Mouse (Mus musculus): ENCODE measurements around the gene Hykk.
"Not testable (repeated sequence)": the region's sequence is repeated elsewhere in the genome, so short reads cannot be mapped to it uniquely, and the experiment has no call there.

Hykk gene

DNA sequence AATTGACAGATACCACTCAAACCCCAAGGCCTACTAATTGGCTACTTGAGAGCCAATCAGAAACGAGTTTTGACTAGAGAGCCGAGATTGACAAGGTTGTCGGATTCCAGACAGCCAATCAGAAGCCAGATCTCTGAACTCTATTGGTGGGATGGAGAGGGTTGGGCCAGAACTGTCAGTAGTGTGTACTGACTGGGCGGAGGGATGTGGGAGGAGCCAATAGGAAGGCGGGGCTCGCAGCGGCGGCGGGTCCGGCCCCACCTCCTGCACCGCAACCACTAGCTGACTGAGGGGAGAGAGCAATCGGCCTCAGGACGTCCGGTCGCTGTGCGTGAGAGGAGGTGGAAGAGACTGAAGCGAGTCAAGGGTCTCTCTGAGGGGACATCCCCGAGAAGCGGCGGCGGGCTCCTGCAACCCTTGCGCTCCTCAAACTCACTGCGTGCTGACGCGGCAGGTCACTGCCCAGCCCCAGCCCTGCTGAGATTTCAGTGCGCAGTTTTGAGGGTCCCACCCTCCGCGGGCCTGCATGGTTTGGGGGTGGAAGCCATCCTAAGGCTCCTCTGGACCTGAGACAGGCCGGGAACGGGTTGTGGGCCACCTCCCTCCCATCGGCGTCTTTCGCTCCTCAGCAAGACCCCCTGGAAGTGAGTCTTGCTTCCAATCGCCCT is at the start of gene Hykk:
TSS of gene Hykk (plus strand) at position 274 of the 668 bp plus-strand sequence.
- peak; percentile 97 for DNase-seq

GRCm38 (mm10) chr9:54878759-54879158 is 38.3 kb upstream of the Hykk start:
- no peak for DNase-seq

- no peak for DNase-seq
Observed at GRCm38 (mm10) chr9:54892111-54892510, 25.0 kb upstream of the Hykk start.

GRCm38 (mm10) chr9:54897097-54897496 is 20.0 kb upstream of the Hykk start:
- no peak for DNase-seq

GRCm38 (mm10) chr9:54909446-54909845 is 7.6 kb upstream of the Hykk start:
- no peak for DNase-seq

DNA sequence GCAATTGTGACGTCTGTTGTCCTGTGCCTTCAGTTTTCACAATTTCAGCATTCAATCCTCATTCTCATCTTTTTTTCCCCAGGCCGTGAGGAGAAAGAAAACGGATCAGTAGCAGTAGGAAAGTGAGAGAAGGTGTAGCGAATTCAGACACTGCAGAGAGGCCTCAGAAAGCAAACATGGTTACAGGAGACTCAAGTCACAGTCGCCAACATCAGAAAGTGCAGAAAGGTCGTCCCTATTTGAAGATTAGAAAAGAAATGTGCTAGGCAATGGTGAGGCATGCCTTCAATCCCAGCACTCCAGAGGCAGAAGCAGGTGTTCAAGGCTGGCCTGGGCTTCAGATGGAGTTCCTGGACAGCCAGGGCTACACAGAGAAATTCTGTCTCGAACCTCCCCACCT is 1.5 kb upstream of the Hykk start:
- DNase-seq: no peak

- peak; percentile 30 for DNase-seq
Observed at GRCm38 (mm10) chr9:54916401-54916800, 682 bp upstream of the Hykk start.

- no peak for DNase-seq
Observed at GRCm38 (mm10) chr9:54918191-54918590, 1.1 kb downstream of the Hykk start.

DNA sequence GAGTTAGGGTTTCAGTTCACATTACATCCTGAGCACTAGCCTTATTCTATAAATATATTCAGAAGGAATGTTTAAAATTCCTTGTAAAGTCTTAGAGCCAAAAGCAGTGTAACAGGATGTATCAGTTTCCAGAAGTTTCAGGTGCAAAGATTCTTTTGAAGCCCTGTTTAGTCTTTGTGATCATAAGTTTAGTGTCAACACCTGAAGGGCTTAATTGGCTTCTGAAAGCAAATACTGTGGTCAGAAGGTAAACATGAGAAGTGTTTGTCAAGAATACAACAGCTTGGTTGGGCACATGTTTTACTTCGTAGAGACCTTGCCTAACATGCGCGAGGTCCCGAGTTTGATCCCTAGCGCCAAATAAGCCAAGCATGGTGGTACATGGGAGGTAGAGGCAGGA is 1.7 kb downstream of the Hykk start:
- DNase-seq: no peak

DNA sequence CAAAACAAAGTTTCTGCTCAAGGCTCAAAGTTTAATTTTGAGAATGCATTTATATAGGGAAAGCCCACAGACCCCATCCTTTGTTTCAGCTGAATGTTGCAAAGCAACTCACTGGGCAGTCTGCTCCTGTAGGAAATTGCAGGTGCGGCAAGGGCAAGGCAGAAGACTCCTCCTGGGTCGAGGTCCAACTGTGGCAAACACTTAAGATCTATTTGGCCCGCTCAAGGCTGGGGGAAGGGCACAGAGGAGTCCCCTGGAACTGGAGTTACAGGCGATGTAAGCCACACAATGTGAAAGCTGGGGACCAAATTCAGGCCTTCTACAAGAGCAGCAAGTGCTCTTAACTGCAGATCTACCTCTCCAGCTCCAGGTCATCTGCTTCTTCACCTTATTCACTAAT is 2.9 kb downstream of the Hykk start:
- DNase-seq: no peak

GRCm38 (mm10) chr9:54930741-54931140 is 13.7 kb downstream of the Hykk start:
- no peak for DNase-seq

GRCm38 (mm10) chr9:54931765-54932164 is 14.7 kb downstream of the Hykk start:
- DNase-seq: no peak

GRCm38 (mm10) chr9:54932379-54932778 is 15.3 kb downstream of the Hykk start:
- no peak for DNase-seq

- no peak for DNase-seq
Observed at GRCm38 (mm10) chr9:54942071-54942470, 25.0 kb downstream of the Hykk start.

- no peak for DNase-seq
Observed at GRCm38 (mm10) chr9:54944467-54944866, 27.4 kb downstream of the Hykk start.

DNA sequence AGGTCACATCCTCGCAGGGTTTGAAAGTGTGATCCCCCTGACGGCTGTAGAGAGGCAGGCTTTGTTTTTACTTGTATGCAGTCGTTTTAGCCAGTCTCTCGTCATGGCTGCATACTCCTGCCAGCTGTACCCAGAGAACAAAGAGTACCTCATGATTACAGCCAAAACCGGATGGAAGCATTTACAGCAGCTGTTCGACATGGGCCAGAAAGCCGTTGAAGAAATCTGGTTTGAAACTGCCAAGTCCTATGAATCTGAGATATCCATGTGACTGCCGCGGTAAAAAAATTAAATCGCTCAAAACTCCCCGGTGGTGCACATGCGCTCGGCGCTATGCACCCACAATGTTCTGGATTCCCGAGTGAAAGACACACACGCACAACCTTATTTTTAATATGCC is 29.2 kb downstream of the Hykk start:
- DNase-seq: no peak

- DNase-seq: no peak
Observed at GRCm38 (mm10) chr9:54949465-54949864, 32.4 kb downstream of the Hykk start.

DNA sequence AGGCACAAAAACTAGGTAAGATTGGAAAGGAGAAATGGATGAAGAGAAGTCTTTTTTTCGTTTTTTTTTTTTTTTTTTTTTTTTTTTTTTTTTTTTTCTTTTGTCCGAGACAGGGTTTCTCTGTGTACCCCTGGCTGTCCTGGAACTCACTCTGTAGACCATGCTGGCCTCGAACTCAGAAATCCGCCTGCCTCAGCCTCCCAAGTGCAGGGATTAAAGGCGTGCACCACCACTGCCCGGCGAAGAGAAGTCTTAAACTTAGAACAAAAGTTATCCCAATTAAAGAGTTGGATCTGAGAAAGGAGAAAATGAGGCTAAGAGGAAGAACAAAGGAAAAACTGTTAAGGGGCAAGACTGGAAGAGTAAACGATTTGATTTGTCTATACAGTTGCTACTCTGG is 33.1 kb downstream of the Hykk start:
- not testable (repeated sequence) for DNase-seq

DNA sequence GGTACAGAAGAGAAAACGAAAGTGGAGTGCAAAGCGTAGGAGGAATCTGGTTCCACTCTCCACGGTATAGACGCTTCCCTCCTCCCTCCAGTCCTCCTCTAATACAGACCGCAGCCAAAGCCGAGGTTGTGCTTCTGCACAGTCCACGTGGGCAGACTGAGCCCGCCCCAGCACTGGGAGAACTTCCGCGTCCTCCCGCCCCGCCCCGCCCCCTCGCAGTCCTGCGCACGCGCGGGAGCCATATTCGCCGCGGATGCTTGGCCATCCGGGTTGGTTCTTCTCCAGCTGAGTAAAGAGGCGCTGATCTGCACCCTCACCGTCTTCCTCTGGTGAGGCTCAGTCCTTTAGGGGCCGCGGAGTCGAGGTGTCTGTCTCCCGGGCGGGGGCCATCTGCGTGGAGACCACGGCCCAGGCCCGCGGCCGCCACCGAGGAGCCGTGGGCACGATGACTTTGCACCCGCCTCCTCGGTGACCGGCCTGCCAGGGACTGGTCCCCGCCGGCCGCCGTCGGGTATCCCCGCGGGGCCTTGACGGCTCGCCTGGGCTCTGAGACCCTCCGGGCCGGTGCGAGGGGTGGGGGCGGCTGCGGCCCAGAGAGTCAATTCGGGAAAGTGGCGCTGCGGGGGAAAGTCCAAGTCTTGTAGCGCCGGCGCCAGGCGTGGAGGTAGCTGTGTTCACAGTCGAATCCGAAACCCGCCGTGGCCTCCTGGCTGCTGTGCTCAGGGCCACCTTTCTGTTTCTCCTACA is 33.7 kb downstream of the Hykk start, which contains the start of the genes Psma4 and AY074887:
TSS of gene Psma4 (plus strand) at position 216 of the 747 bp plus-strand sequence.
TSS of gene AY074887 (minus strand) at position 424 of the 747 bp plus-strand sequence.
- peak; percentile 84 for DNase-seq

DNA sequence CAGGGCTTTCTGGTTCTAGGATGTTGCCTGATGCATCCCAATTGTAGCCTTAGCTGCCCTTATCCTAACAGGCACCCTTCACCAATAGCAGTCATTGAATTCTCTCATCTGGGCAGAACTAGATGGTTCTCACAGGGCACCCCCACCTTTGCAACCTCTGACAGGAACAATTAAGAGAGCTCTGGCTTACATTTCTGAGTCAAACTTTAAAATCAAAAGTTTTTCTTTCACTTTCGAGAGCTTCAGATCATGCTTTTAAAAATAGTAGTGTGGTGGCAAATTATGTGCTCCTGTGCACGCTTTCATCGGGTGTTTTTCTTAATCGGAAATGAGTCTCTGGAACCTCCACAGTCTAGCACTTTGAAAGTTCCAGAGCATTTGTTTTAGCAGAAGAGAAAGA is 44.0 kb downstream of the Hykk start:
- no peak for DNase-seq

DNA sequence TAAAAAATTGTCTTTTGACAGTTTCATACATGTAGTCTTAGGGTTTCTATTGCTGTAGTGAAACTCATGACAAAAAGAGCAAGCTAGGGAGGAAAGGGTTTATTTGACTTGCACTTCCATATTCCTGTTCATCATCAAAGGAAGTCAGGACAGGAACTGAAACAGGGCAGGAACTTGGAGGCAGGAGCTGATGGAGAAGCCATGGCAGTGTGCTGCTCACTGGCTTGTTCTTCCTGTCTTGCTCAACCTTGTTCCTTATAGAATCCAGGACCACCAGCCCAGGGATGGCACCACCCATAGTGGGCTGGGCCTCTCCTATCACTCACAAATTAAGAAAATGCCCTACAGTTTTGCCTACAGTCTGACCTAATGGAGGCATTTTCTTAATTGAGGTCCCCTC is 46.6 kb downstream of the Hykk start:
- DNase-seq: no peak

- no peak for DNase-seq
Observed at GRCm38 (mm10) chr9:54969972-54970637, 53.0 kb downstream of the Hykk start.

GRCm38 (mm10) chr9:54980674-54981073 is 63.6 kb downstream of the Hykk start, which contains the start of gene Chrna5:
Gene Chrna5 (plus strand): TSS chr9:54980880.
- DNase-seq: no peak
